Mouse (Mus musculus): ENCODE results near the gene Tmem185b.

GRCm38 (mm10) chr1:119548668-119549326, 22.8 kb downstream of the Tmem185b start:
- TF ChIP-seq EP300 (IDR thresholded peaks at IDR 0.05; ENCODE audit: low read depth in 1 of 2, low read length in 2 of 2) (no peak), RCOR1 (IDR thresholded peaks at IDR 0.05; ENCODE audit: low read depth, low read length) (no peak), NRF1 (IDR thresholded peaks at IDR 0.05; ENCODE audit: insufficient read depth, low read depth, low read length, poor library complexity, severe bottlenecking) (no peak), CTCF (IDR thresholded peaks at IDR 0.05 in 2 of 3, conservative IDR thresholded peaks at IDR 0.05 in 1 of 3; ENCODE audit: control insufficient read depth in 1 of 3, insufficient read depth in 1 of 3, low read depth in 2 of 3, low read length in 3 of 3, poor library complexity in 1 of 3, severe bottlenecking in 1 of 3) (peak; percentile 65 to 98 (median 90)), BHLHE40 (IDR thresholded peaks at IDR 0.05; ENCODE audit: borderline replicate concordance, low read depth, low read length) (no peak), E2F4 (IDR thresholded peaks at IDR 0.05; ENCODE audit: borderline replicate concordance, low read depth, low read length) (no peak), KAT2A (conservative IDR thresholded peaks at IDR 0.05; ENCODE audit: low read depth, low read length) (no peak), ZNF384 (IDR thresholded peaks at IDR 0.05; ENCODE audit: low read depth, low read length) (no peak), POLR2A (IDR thresholded peaks at IDR 0.05; ENCODE audit: control insufficient read depth in 1 of 2, insufficient read depth in 1 of 2, low read depth in 1 of 2, low read length in 2 of 2, poor library complexity in 1 of 2) (no peak), TCF12 (IDR thresholded peaks at IDR 0.05; ENCODE audit: low read depth, low read length) (no peak), NELFE (IDR thresholded peaks at IDR 0.05; ENCODE audit: low read depth, low read length) (no peak), JUND (IDR thresholded peaks at IDR 0.05; ENCODE audit: low read depth, low read length) (no peak)
